Mouse (Mus musculus) heart, embryonic 16.5 days (tissue): ENCODE results near the gene Zdhhc22. TPM values are rescaled to one million over a fixed set of nuclear protein-coding genes. Genes with fewer than 3 reads are reported as not detected.
A peak's percentile ranks its signal among the peaks of the same experiment; 100 is the strongest.

ENCODE experiments used
- ATAC-seq: fragments of 200-750 bp; cut with Nextera tagmentation; replicated peaks from 2 replicates; pipeline ENCODE4 v1.8.0; 2017; ENCODE audit warnings: moderate number of reproducible peaks; ENCODE audit not compliant: insufficient read depth, low FRiP score; ENCODE audit errors: extremely low read depth
- H3K27ac ChIP-seq: fragments of 300-500 bp; sonication (generic); 2 replicates; pipeline ENCODE4 v1.5.1; 2014; ENCODE audit warnings: mild to moderate bottlenecking, low read length, control low read depth, moderate library complexity
- H3K27me3 ChIP-seq: fragments of 300-500 bp; sonication (generic); 2 replicates; pipeline ENCODE4 v1.6.1; 2014; ENCODE audit warnings: low read length, mixed read lengths; ENCODE audit not compliant: control insufficient read depth, insufficient read depth
- H3K36me3 ChIP-seq: fragments of 300-500 bp; sonication (generic); 2 replicates; pipeline ENCODE4 v1.6.1; 2014; ENCODE audit not compliant: control insufficient read depth, insufficient read depth
- H3K4me1 ChIP-seq: fragments of 300-500 bp; sonication (generic); 2 replicates; pipeline ENCODE4 v1.6.1; 2014; ENCODE audit warnings: low read length, mixed read lengths; ENCODE audit not compliant: control insufficient read depth, insufficient read depth
- H3K4me2 ChIP-seq: fragments of 300-500 bp; sonication (generic); 2 replicates; pipeline ENCODE4 v1.6.1; 2014; ENCODE audit warnings: low read depth, mild to moderate bottlenecking, control low read depth, low read length
- H3K4me3 ChIP-seq: fragments of 300-500 bp; sonication (generic); 2 replicates; pipeline ENCODE4 v1.5.1; 2014; ENCODE audit warnings: mild to moderate bottlenecking, control low read depth, low read length
- H3K9ac ChIP-seq: fragments of 300-500 bp; sonication (generic); 2 replicates; pipeline ENCODE4 v1.6.1; 2014; ENCODE audit warnings: low read length, control low read depth
- H3K9me3 ChIP-seq: fragments of 300-500 bp; sonication (generic); replicated peaks from 2 replicates; pipeline ENCODE4 v1.6.1; 2016; ENCODE audit warnings: low read length; ENCODE audit not compliant: control insufficient read depth
- WGBS: fragments of 180-500 bp; shearing (Covaris S2); extraction: QIAGEN DNeasy Blood & Tissue Kit; methylation state at CpG from one replicate; pipeline ENCODE4 v1.1.7; 2014; 5-methylcytosine and 5-hydroxymethylcytosine counted together
- polyA plus RNA-seq: library from polyadenylated mRNA; unstranded; fragments of >200 nt; fragmentation: Nextera tagmentation; extraction: Ambion mirVana; gene quantifications from 2 replicates; pipeline ENCODE4 v1.2.1, GENCODE M21; 2015

Zdhhc22 gene
- polyA plus RNA-seq, 1 experiment from 2014 or later, result 0.07 TPM

DNA sequence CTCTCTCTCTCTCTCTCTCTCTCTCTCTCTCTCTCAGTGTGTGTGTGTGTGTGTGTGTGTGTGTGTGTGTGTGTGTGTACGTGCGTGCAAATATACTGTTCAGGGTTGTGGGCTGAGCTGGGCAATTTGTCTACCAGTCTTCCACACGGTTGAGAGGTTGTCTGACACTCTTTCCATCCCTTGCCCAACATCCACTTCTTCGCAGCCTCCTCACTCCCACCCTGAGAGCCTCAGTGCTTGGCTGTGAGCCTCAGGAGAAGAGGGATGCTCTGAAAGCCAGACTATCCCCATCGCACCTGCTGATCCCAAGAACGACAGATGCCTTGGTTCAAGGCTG is 10.6 kb upstream of the Zdhhc22 start:
- Histone ChIP-seq H3K9ac (no peak overlapping the region), H3K4me2 (no peak overlapping the region), H3K4me1 (peaks cover 12% of the 10 kb centered on the region), H3K36me3 (no peaks in the 10 kb centered on the region), H3K27me3 (no peaks in the 10 kb centered on the region; the same call in 1 of the 2 replicates), H3K4me3 (no peak overlapping the region), H3K9me3 (0 out of 2 replicates have a peak, but pooled peaks cover 2% of the 10 kb centered on the region), H3K27ac (no peak overlapping the region)
- no peak for ATAC-seq
- 43% methylated on average over 4 of the region's 6 CpGs for WGBS

DNA sequence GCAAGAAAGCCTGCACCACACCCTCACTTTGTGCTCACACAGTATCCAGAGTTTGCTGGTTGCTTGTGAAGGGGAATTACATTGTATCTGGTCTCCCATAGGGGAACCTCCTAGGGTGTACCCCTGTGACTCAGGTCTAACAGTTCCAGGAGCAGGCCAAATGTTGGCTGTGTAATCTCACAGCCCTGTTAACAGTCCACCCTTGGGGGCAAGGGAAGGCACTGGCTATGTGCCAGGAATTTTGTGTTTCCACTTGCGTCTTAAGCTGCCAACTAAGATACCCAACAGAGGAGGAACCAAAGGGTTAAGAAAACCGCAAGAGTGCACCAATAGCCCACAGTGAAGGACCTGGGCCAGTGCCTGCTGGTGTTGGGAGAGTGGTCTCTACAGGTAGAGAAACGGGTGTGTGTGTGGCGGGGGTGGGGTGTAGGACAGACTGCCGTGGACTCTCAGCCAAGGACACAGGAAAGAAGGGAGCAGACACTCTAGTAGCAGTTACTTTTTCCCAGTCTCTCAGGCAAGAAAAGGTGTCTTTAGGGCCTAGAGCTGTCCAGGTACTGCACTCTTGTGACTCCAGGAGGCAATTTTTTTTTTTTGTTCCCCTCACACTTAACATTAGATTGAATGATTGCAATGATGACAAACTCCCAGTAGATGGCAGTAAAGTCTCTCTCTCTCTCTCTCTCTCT is 10.1 kb upstream of the Zdhhc22 start:
- Histone ChIP-seq H3K9me3 (0 out of 2 replicates have a peak, but pooled peaks cover 2% of the 10 kb centered on the region), H3K4me3 (no peak overlapping the region), H3K27me3 (no peaks in the 10 kb centered on the region; the same call in 1 of the 2 replicates), H3K4me2 (peak overlapping the region; percentile 49), H3K4me1 (peaks cover 12% of the 10 kb centered on the region), H3K36me3 (no peaks in the 10 kb centered on the region), H3K9ac (peak overlapping the region; percentile 49), H3K27ac (peak overlapping the region; percentile 88)
- 32% methylated on average over 5 of the region's 5 CpGs for WGBS
- ATAC-seq, result 0 out of 2 replicates have a peak, but pooled peaks have one; percentile 7

DNA sequence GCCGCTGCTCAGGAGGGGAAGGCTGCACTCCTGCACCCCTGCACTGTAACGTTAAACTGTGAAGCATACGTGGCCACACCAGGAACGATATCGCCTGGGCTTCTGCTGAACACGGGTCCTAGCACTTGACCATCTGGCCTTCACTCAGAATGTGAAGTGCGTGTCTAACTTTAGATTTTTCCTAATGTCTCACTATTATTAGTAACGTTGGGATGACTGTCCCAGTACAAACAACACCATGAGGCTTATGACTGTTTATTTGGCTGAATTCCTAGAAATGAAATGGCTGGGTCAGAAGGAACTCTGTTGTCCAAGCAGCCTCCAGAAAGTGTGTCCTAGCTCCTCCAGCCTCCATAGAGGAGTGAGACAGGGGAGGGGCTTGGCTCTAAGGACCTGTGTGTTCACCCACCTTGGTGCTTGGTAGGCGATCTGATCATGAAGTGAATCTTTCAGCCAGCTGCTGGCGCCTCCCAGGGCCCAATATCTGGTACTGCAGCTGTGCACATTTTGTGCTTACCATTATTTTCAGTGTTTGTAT is 9.1 kb upstream of the Zdhhc22 start:
- no peak overlapping the region for H3K4me3 ChIP-seq
- H3K27me3 ChIP-seq, result no peaks in the 10 kb centered on the region; the same call in 1 of the 2 replicates
- H3K36me3 ChIP-seq, result no peaks in the 10 kb centered on the region
- 0 out of 2 replicates have a peak, but pooled peaks cover 2% of the 10 kb centered on the region for H3K9me3 ChIP-seq
- H3K4me1 ChIP-seq, result peaks cover 12% of the 10 kb centered on the region
- no peak overlapping the region; the same call in 1 of the 2 replicates for H3K4me2 ChIP-seq
- H3K27ac ChIP-seq, result peak overlapping the region; percentile 88
- WGBS, result 34% methylated on average over 10 of the region's 10 CpGs
- ATAC-seq, result peak; percentile 82
- no peak overlapping the region for H3K9ac ChIP-seq

DNA sequence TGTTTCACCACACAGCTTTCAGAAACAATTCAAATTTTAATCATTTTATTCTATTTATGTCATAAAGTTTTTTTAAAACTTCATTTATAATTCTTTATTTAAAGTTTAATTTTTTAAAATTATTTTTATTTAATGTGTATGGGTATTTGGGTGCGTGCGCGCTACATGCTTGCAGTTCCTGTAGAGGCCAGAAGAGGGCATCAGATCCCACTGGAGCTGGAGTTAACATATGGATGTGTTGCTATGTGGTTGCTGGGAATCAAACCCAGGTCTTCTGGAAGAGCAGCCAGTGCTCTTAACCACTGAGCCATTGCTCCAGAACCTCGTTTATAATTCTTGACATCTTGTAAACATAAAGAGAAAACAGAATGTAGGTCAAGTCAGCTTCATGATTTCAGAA is 8.5 kb upstream of the Zdhhc22 start:
- Histone ChIP-seq H3K36me3 (no peaks in the 10 kb centered on the region), H3K4me2 (no peak overlapping the region), H3K4me1 (peaks cover 12% of the 10 kb centered on the region), H3K27ac (peak overlapping the region; percentile 85), H3K9ac (no peak overlapping the region), H3K4me3 (no peak overlapping the region), H3K27me3 (no peaks in the 10 kb centered on the region; the same call in none of the 2 replicates), H3K9me3 (0 out of 2 replicates have a peak, but pooled peaks cover 2% of the 10 kb centered on the region)
- ATAC-seq, result no peak
- 82% methylated on average over 4 of the region's 4 CpGs for WGBS

DNA sequence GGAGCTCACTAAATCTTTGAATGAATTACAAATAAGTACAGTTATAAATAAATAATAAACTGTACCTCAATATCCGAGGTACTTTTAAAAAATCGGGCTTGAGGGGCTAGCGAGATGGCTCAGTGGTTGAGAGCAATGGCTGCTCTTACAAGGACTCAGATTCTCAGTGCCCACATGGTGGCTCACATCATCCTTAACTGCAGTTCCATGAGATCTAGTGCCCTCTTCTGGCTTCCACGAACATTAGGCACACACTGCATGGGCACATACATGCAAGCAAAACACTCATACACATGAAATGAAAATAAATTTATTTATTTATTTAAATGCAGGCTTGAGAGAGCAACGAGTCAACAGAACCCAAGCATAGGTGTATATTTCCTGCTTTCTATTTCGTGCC is 5.7 kb upstream of the Zdhhc22 start:
- no peak for ATAC-seq
- Histone ChIP-seq H3K9me3 (0 out of 2 replicates have a peak, but pooled peaks cover 2% of the 10 kb centered on the region), H3K36me3 (no peaks in the 10 kb centered on the region), H3K27ac (no peak overlapping the region), H3K4me2 (no peak overlapping the region), H3K9ac (no peak overlapping the region), H3K4me1 (peaks cover 12% of the 10 kb centered on the region), H3K27me3 (peaks cover 13% of the 10 kb centered on the region), H3K4me3 (no peak overlapping the region)
- 67% methylated on average over 6 of the region's 6 CpGs for WGBS

DNA sequence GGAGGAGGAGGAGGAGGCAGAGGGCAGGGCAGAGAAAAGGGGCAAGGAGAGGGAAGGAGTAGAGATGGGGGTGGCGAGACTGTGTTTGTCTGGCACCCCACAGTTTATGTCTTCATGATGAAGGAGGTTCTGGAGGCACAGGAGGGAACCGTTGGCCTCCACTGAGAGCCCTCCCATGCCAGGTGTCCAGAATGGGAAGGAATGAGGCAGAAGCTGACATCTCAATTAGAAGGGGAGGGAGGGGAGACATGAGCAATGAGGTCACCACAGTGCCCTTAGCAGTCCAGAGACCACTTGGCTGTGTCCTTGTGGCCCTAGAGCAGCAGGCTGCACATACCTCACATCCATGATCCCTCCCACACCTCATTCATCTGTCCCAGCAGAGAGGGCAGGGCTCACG is 4.5 kb upstream of the Zdhhc22 start:
- Histone ChIP-seq H3K9me3 (0 out of 2 replicates have a peak, but pooled peaks cover 2% of the 10 kb centered on the region), H3K4me3 (no peak overlapping the region), H3K4me1 (peaks cover 12% of the 10 kb centered on the region), H3K27ac (no peak overlapping the region), H3K27me3 (peaks cover 24% of the 10 kb centered on the region), H3K9ac (no peak overlapping the region), H3K36me3 (no peaks in the 10 kb centered on the region), H3K4me2 (no peak overlapping the region)
- WGBS, result 62% methylated on average over 3 of the region's 3 CpGs
- no peak for ATAC-seq

DNA sequence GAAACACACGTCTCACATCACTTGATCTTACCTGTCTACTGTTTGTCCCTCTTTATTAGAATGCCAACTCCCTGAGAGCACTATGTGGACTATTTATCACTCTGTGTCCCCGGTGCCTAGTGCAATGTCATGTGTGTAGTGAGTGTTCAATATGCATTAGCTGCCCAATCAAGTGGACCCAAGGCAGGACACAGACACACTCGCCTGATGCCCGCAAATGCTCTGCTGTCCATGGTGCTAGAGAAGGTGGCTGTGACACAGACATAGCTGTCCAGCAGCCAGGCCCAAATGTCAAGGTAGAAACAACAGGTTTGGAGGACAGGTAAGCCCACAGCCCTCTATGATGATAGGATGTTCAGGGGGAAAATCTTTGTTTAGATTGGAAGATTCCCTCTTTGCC is 3.9 kb upstream of the Zdhhc22 start:
- no peak for ATAC-seq
- Histone ChIP-seq H3K36me3 (no peaks in the 10 kb centered on the region), H3K4me1 (peaks cover 9% of the 10 kb centered on the region), H3K4me3 (no peak overlapping the region), H3K4me2 (no peak overlapping the region), H3K9me3 (0 out of 2 replicates have a peak, but pooled peaks cover 2% of the 10 kb centered on the region), H3K27me3 (peaks cover 30% of the 10 kb centered on the region), H3K27ac (no peak overlapping the region), H3K9ac (no peak overlapping the region)
- 32% methylated on average over 4 of the region's 4 CpGs for WGBS

DNA sequence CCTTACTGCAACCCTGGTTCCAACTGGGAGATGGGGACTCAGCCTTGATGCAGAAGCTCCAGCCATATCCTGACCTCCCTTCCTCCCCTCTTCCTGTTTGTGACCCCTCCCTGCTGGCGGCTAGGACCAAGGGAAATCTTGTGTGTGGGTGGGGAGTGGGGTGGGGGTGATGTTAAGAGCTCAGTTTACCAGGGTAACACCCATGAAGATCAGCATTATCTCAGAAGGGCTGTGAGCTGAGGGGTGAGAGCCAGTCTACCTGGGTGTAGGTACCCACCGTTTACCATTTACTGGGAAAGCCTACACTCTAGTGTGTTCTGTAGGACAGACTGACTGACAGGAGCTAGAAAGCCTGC is 503 bp upstream of the Zdhhc22 start:
- 28% methylated on average over 2 of the region's 2 CpGs for WGBS
- peaks cover 56% of the 10 kb centered on the region for H3K27me3 ChIP-seq
- H3K4me2 ChIP-seq, result no peak overlapping the region
- no peak for ATAC-seq
- H3K9me3 ChIP-seq, result no peaks in the 10 kb centered on the region
- H3K36me3 ChIP-seq, result no peaks in the 10 kb centered on the region
- no peak overlapping the region for H3K9ac ChIP-seq
- peaks cover 7% of the 10 kb centered on the region for H3K4me1 ChIP-seq
- H3K27ac ChIP-seq, result no peak overlapping the region
- no peak overlapping the region for H3K4me3 ChIP-seq

DNA sequence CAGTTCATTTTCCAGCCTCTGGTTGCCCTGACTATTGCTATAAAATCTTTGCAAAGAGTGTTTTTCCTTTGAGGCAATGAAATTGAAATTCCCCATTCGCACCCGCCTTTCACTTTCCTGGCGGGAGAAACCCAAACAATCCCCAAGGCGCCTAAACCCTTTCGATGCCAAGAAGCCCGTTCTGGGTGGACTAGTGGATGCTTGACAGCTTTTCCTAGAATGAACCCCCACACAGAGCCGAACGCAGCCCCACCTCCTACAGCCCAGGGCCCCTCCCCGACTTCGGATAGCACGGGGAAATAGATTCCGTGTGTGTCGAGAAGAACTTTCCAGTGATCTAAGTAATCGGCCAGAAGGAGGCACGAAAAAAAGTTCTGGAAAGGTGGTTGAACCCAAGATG is 852 bp downstream of the Zdhhc22 start:
- no peak for ATAC-seq
- no peak overlapping the region for H3K27ac ChIP-seq
- H3K9me3 ChIP-seq, result no peaks in the 10 kb centered on the region
- H3K4me1 ChIP-seq, result peaks cover 7% of the 10 kb centered on the region
- no peak overlapping the region for H3K9ac ChIP-seq
- WGBS, result 10% methylated on average over 15 of the region's 15 CpGs
- no peaks in the 10 kb centered on the region for H3K36me3 ChIP-seq
- H3K4me2 ChIP-seq, result no peak overlapping the region
- H3K27me3 ChIP-seq, result peaks cover 68% of the 10 kb centered on the region
- H3K4me3 ChIP-seq, result no peak overlapping the region
